15 mouse cellular contexts compared by ENCODE assay signal in genomic region chr3:108022650-108023049, GRCm38 (mm10). TPM values are rescaled to one million over a fixed set of nuclear protein-coding genes. Genes with fewer than 3 reads are reported as not detected.
DNase-seq lines count a peak whose midpoint lies in the region.
"Had no signal": no experiment of that assay in that cellular context is flagged by ENCODE, and none has a peak within 500 bp of the region (broad histone marks: within the 10 kb centered on the region; RNA-seq: fewer than 3 reads in every experiment).

No protein-coding gene starts in this region.

- intact Hi-C loops in heart, postnatal 36 days (cut with DNase I) = no loop called here
- intact Hi-C loops in heart, postnatal 25 days (cut with DNase I) = no loop called here

- DNase-seq in adrenal gland, adult 2 months = peak; percentile 34
- no peak for DNase-seq in adrenal gland, adult 8-10 months
- DNase-seq in heart, postnatal 36 days = peak; percentile 34 to 49
- no peak for DNase-seq in heart, postnatal 25 days (ENCODE audit: low spot score)
- DNase-seq in gonadal fat pad, adult 2 months (ENCODE audit: low read depth) = peak; percentile 23
- peak; percentile 76 for DNase-seq in lung, postnatal 36 days
- DNase-seq in Muller cell, postnatal 12 days (ENCODE audit: inconsistent ontology term) = no peak
- no peak for DNase-seq in cerebellum, adult 8-10 months
- DNase-seq: cerebellum, postnatal 14 days; layer of hippocampus, adult 9-11 months had no signal

RNA-seq across cellular contexts. Expression of gene Gstm1, which starts 4.9 kb away (rescaled TPM):
- 100 to 1,000 TPM; 463 to 520 TPM for total RNA-seq in adrenal gland, adult 2 months (2021)
- polyA plus RNA-seq in adrenal gland, adult 2 months (2012; rRNA removed) = 1,201 and 1,446 TPM in 2 replicates
- 100 to 1,000 TPM; 335 to 553 (median 456) TPM for total RNA-seq in adrenal gland, adult 8-10 months (2022)
- total RNA-seq in heart, postnatal 36 days (2021) = 100 to 1,000 TPM; 265 to 324 TPM
- total RNA-seq in heart, postnatal 25 days (2021) = 100 to 1,000 TPM; 224 to 232 TPM
- polyA plus RNA-seq in gonadal fat pad, adult 2 months (2012; rRNA removed) = 1,084 and 1,330 TPM in 2 replicates

RNA-seq across cellular contexts. Expression of gene Gstm4, which starts 22.0 kb away (rescaled TPM):
- total RNA-seq in adrenal gland, adult 2 months (2021) = 10 to 100 TPM; 16.8 to 19.7 TPM
- 13.4 and 14.8 TPM in 2 replicates for polyA plus RNA-seq in adrenal gland, adult 2 months (2012; rRNA removed)
- total RNA-seq in adrenal gland, adult 8-10 months (2022) = 10 to 100 TPM; 15.3 to 20.7 (median 19.6) TPM
- total RNA-seq in heart, postnatal 36 days (2021) = 10 to 100 TPM; 12.3 to 13.3 TPM
- total RNA-seq in heart, postnatal 25 days (2021) = 10 to 100 TPM; 10.9 TPM
- 55.6 and 65.3 TPM in 2 replicates for polyA plus RNA-seq in gonadal fat pad, adult 2 months (2012; rRNA removed)

RNA-seq across cellular contexts. Expression of gene Gstm2, which starts 36.4 kb away (rescaled TPM):
- total RNA-seq in adrenal gland, adult 2 months (2021) = 100 to 1,000 TPM; 231 to 239 TPM
- 133 and 141 TPM in 2 replicates for polyA plus RNA-seq in adrenal gland, adult 2 months (2012; rRNA removed)
- total RNA-seq in adrenal gland, adult 8-10 months (2022) = 100 to 1,000 TPM; 164 to 337 (median 241) TPM
- total RNA-seq in heart, postnatal 36 days (2021) = 100 to 1,000 TPM; 161 to 186 TPM
- total RNA-seq in heart, postnatal 25 days (2021) = 100 to 1,000 TPM; 137 to 156 TPM
- 925 and 961 TPM in 2 replicates for polyA plus RNA-seq in gonadal fat pad, adult 2 months (2012; rRNA removed)

RNA-seq across cellular contexts. Expression of gene Gstm3, which starts 53.6 kb away (rescaled TPM):
- not detected for total RNA-seq in adrenal gland, adult 2 months (2021)
- polyA plus RNA-seq in adrenal gland, adult 2 months (2012; rRNA removed) = 0.58 and 0.62 TPM in 2 replicates
- under 1 TPM in 2 of 4 experiments, not detected in 2; 0.20 to 0.30 TPM for total RNA-seq in adrenal gland, adult 8-10 months (2022)
- total RNA-seq in heart, postnatal 36 days (2021) = not detected
- total RNA-seq in heart, postnatal 25 days (2021) = not detected
- polyA plus RNA-seq in gonadal fat pad, adult 2 months (2012; rRNA removed) = 0.26 and 0.86 TPM in 2 replicates
- polyA plus RNA-seq: embryonic facial prominence, embryonic 12.5 days; forebrain, embryonic 14.5 days; heart, embryonic 14.5 days; limb, embryonic 10.5 days; macrophage had no signal

Comparison
In these comparisons a context has a peak if more than half of its experiments do, and no peak if none do; other contexts are left out.
1. DNase-seq: peak in adrenal gland, adult 2 months (single experiment), heart, postnatal 36 days (2 of 2), gonadal fat pad, adult 2 months (single experiment) and lung, postnatal 36 days (single experiment); none in adrenal gland, adult 8-10 months (single experiment), heart, postnatal 25 days (single experiment), Muller cell, postnatal 12 days (single experiment) and cerebellum, adult 8-10 months (single experiment).